Mouse (Mus musculus): ENCODE measurements around the gene 1600002K03Rik.
A peak's percentile ranks its signal among the peaks of the same experiment; 100 is the strongest.

1600002K03Rik gene

GRCm38 (mm10) chr10:80166136-80166535, 6.6 kb upstream of the 1600002K03Rik start:
- DNase-seq (ENCODE audit: low spot score in 2 of 2), result peak in 1 of 2 experiments; percentile 3

- peak; percentile 98 for DNase-seq (ENCODE audit: low spot score in 2 of 2)
Observed at GRCm38 (mm10) chr10:80167460-80168037, 5.2 kb upstream of the 1600002K03Rik start.

- DNase-seq (ENCODE audit: low spot score in 2 of 2), result peak; percentile 88 to 94
Observed at GRCm38 (mm10) chr10:80168038-80168661, 4.6 kb upstream of the 1600002K03Rik start.

GRCm38 (mm10) chr10:80169070-80169469, 3.7 kb upstream of the 1600002K03Rik start:
- no peak for DNase-seq (ENCODE audit: low spot score in 2 of 2)

- no peak for DNase-seq (ENCODE audit: low spot score in 2 of 2)
Observed at GRCm38 (mm10) chr10:80169651-80170050, 3.1 kb upstream of the 1600002K03Rik start.

GRCm38 (mm10) chr10:80170052-80170451, 2.7 kb upstream of the 1600002K03Rik start:
- peak in 1 of 2 experiments; percentile 17 for DNase-seq (ENCODE audit: low spot score in 2 of 2)

- peak in 1 of 2 experiments; percentile 17 for DNase-seq (ENCODE audit: low spot score in 2 of 2)
Observed at GRCm38 (mm10) chr10:80170601-80171021, 2.1 kb upstream of the 1600002K03Rik start.

- DNase-seq (ENCODE audit: low spot score in 2 of 2), result no peak
Observed at GRCm38 (mm10) chr10:80171252-80171651, 1.5 kb upstream of the 1600002K03Rik start.

- DNase-seq (ENCODE audit: low spot score in 2 of 2), result peak in 1 of 2 experiments; percentile 49
Observed at GRCm38 (mm10) chr10:80171760-80172526, 801 bp upstream of the 1600002K03Rik start.

- peak in 1 of 2 experiments; percentile 45 for DNase-seq (ENCODE audit: low spot score in 2 of 2)
Observed at GRCm38 (mm10) chr10:80173358-80173757, 614 bp downstream of the 1600002K03Rik start.

- peak in 1 of 2 experiments; percentile 19 for DNase-seq (ENCODE audit: low spot score in 2 of 2)
Observed at GRCm38 (mm10) chr10:80173955-80174640, 1.4 kb downstream of the 1600002K03Rik start.

- DNase-seq (ENCODE audit: low spot score in 2 of 2), result peak in 1 of 2 experiments; percentile 13
Observed at GRCm38 (mm10) chr10:80174705-80175104, 2.0 kb downstream of the 1600002K03Rik start.

GRCm38 (mm10) chr10:80175536-80176269, 3.0 kb downstream of the 1600002K03Rik start:
- peak in 1 of 2 experiments; percentile 28 for DNase-seq (ENCODE audit: low spot score in 2 of 2)

- DNase-seq (ENCODE audit: low spot score in 2 of 2), result no peak
Observed at GRCm38 (mm10) chr10:80176270-80176834, 3.6 kb downstream of the 1600002K03Rik start.

GRCm38 (mm10) chr10:80177441-80178279, 4.9 kb downstream of the 1600002K03Rik start:
- no peak for DNase-seq (ENCODE audit: low spot score in 2 of 2)

GRCm38 (mm10) chr10:80179068-80180051, 6.6 kb downstream of the 1600002K03Rik start, which contains the start of gene Efna2:
Gene Efna2, plus strand, starts transcription at chr10:80179482.
- DNase-seq (ENCODE audit: low spot score in 2 of 2), result no peak

GRCm38 (mm10) chr10:80180288-80180687, 7.5 kb downstream of the 1600002K03Rik start:
- no peak for DNase-seq (ENCODE audit: low spot score in 2 of 2)

- DNase-seq (ENCODE audit: low spot score in 2 of 2), result no peak
Observed at GRCm38 (mm10) chr10:80180823-80181222, 8.1 kb downstream of the 1600002K03Rik start.

- DNase-seq (ENCODE audit: low spot score in 2 of 2), result no peak
Observed at GRCm38 (mm10) chr10:80182547-80182946, 9.8 kb downstream of the 1600002K03Rik start.

Data from heart, adult 9 months (tissue).